Mouse (Mus musculus) stomach, embryonic 16.5 days (tissue): ENCODE data around the gene Nectin2. TPM values are rescaled to one million over a fixed set of nuclear protein-coding genes. Genes with fewer than 3 reads are reported as not detected.

Source experiments
- ATAC-seq: fragments of 200-750 bp; cut with Nextera tagmentation; 2 replicates; pipeline ENCODE4 v1.8.0; 2017; ENCODE audit warnings: moderate number of reproducible peaks, moderate TSS enrichment; ENCODE audit not compliant: insufficient read depth, low FRiP score
- H3K27ac ChIP-seq: fragments of 300-500 bp; sonication (generic); 2 replicates; pipeline ENCODE4 v1.5.1; 2014; ENCODE audit warnings: low read length
- H3K27me3 ChIP-seq: fragments of 300-500 bp; sonication (generic); 2 replicates; pipeline ENCODE4 v1.6.1; 2014; ENCODE audit warnings: low read length, control low read depth, mixed read lengths; ENCODE audit not compliant: control insufficient read depth, insufficient read depth
- H3K36me3 ChIP-seq: fragments of 300-500 bp; sonication (generic); 2 replicates; pipeline ENCODE4 v1.6.1; 2014; ENCODE audit warnings: low read length; ENCODE audit not compliant: control insufficient read depth, insufficient read depth
- H3K4me1 ChIP-seq: fragments of 300-500 bp; sonication (generic); 2 replicates; pipeline ENCODE4 v1.6.1; 2014; ENCODE audit warnings: low read length, control low read depth, mixed read lengths; ENCODE audit not compliant: control insufficient read depth, insufficient read depth
- H3K4me2 ChIP-seq: fragments of 300-500 bp; sonication (generic); 2 replicates; pipeline ENCODE4 v1.6.1; 2014; ENCODE audit warnings: low read depth, low read length, mixed read lengths
- H3K4me3 ChIP-seq: fragments of 300-500 bp; sonication (generic); replicated peaks from 2 replicates; pipeline ENCODE4 v1.5.1; 2014; ENCODE audit warnings: mild to moderate bottlenecking, low read length
- H3K9ac ChIP-seq: fragments of 300-500 bp; sonication (generic); 2 replicates; pipeline ENCODE4 v1.6.1; 2014; ENCODE audit warnings: low read length
- H3K9me3 ChIP-seq: fragments of 300-500 bp; sonication (generic); replicated peaks from 2 replicates; pipeline ENCODE4 v1.6.1; 2016; ENCODE audit warnings: low read length, control low read depth; ENCODE audit not compliant: control insufficient read depth
- WGBS: fragments of 180-500 bp; shearing (Covaris S2); extraction: QIAGEN DNeasy Blood & Tissue Kit; methylation state at CpG from one replicate; pipeline ENCODE4 v1.1.7; 2014; 5-methylcytosine and 5-hydroxymethylcytosine counted together
- polyA plus RNA-seq: library from polyadenylated mRNA; unstranded; fragments of >200 nt; fragmentation: Nextera tagmentation; extraction: Ambion mirVana; gene quantifications from 2 replicates; pipeline ENCODE4 v1.2.1, GENCODE M21; 2015

The Nectin2 gene
- polyA plus RNA-seq, 1 experiment from 2014 or later, result 98.6 TPM

GRCm38 (mm10) chr7:19738771-19739170 lies 11.5 kb downstream of the Nectin2 start:
- H3K9me3 ChIP-seq, result no peaks in the 10 kb centered on the region
- no peaks in the 10 kb centered on the region for H3K27me3 ChIP-seq
- no peak overlapping the region for H3K4me3 ChIP-seq
- H3K27ac ChIP-seq, result no peak overlapping the region
- H3K4me2 ChIP-seq, result no peak overlapping the region
- WGBS, result 88% methylated on average over 3 of the region's 3 CpGs
- peaks cover 22% of the 10 kb centered on the region for H3K4me1 ChIP-seq
- H3K9ac ChIP-seq, result no peak overlapping the region
- ATAC-seq, result no peak
- peaks cover 11% of the 10 kb centered on the region for H3K36me3 ChIP-seq

GRCm38 (mm10) chr7:19736389-19737057 lies 13.8 kb downstream of the Nectin2 start:
- WGBS, result 86% methylated on average over 16 of the region's 16 CpGs
- Histone ChIP-seq H3K4me3 (no peak overlapping the region), H3K9me3 (no peaks in the 10 kb centered on the region), H3K4me2 (no peak overlapping the region), H3K27ac (no peak overlapping the region), H3K36me3 (peaks cover 21% of the 10 kb centered on the region), H3K4me1 (peaks cover 8% of the 10 kb centered on the region; the same call in 1 of the 2 replicates), H3K9ac (no peak overlapping the region), H3K27me3 (no peaks in the 10 kb centered on the region)
- ATAC-seq, result no peak

GRCm38 (mm10) chr7:19734178-19734666 lies 16.1 kb downstream of the Nectin2 start:
- H3K27ac ChIP-seq, result no peak overlapping the region
- no peaks in the 10 kb centered on the region for H3K27me3 ChIP-seq
- H3K4me1 ChIP-seq, result no peaks in the 10 kb centered on the region
- no peak overlapping the region for H3K4me2 ChIP-seq
- ATAC-seq, result no peak
- no peaks in the 10 kb centered on the region for H3K9me3 ChIP-seq
- H3K36me3 ChIP-seq, result peaks cover 32% of the 10 kb centered on the region
- 85% methylated on average over 10 of the region's 10 CpGs for WGBS
- no peak overlapping the region for H3K4me3 ChIP-seq
- no peak overlapping the region for H3K9ac ChIP-seq

- Histone ChIP-seq H3K4me3 (no peak overlapping the region), H3K36me3 (peaks cover 47% of the 10 kb centered on the region), H3K27me3 (no peaks in the 10 kb centered on the region), H3K9me3 (no peaks in the 10 kb centered on the region), H3K9ac (no peak overlapping the region), H3K27ac (no peak overlapping the region), H3K4me1 (no peaks in the 10 kb centered on the region), H3K4me2 (no peak overlapping the region)
- ATAC-seq, result no peak
- 82% methylated on average over 4 of the region's 4 CpGs for WGBS
Measured at GRCm38 (mm10) chr7:19726541-19726940, 23.7 kb downstream of the Nectin2 start.

- peaks cover 50% of the 10 kb centered on the region for H3K36me3 ChIP-seq
- ATAC-seq, result peak; percentile 63; the same call in 1 of the 2 replicates
- H3K27me3 ChIP-seq, result no peaks in the 10 kb centered on the region
- peak overlapping the region; percentile 66 for H3K27ac ChIP-seq
- no peaks in the 10 kb centered on the region for H3K4me1 ChIP-seq
- no peak overlapping the region for H3K4me3 ChIP-seq
- no peak overlapping the region for H3K4me2 ChIP-seq
- H3K9ac ChIP-seq, result 0 out of 2 replicates have a peak overlapping the region, but pooled peaks have one; percentile 33
- 77% methylated on average over 12 of the region's 12 CpGs for WGBS
- peaks cover 4% of the 10 kb centered on the region for H3K9me3 ChIP-seq
Measured at GRCm38 (mm10) chr7:19724167-19724566, 26.1 kb downstream of the Nectin2 start.

- WGBS, result 81% methylated on average over 6 of the region's 6 CpGs
- peaks cover 43% of the 10 kb centered on the region for H3K36me3 ChIP-seq
- no peak overlapping the region for H3K4me2 ChIP-seq
- H3K4me1 ChIP-seq, result no peaks in the 10 kb centered on the region
- H3K9ac ChIP-seq, result no peak overlapping the region
- no peak overlapping the region for H3K4me3 ChIP-seq
- H3K27me3 ChIP-seq, result no peaks in the 10 kb centered on the region
- peaks cover 4% of the 10 kb centered on the region for H3K9me3 ChIP-seq
- ATAC-seq, result peak; percentile 53
- peak overlapping the region; percentile 16; the same call in 1 of the 2 replicates for H3K27ac ChIP-seq
Measured at GRCm38 (mm10) chr7:19722754-19723195, 27.5 kb downstream of the Nectin2 start.

GRCm38 (mm10) chr7:19719200-19719599 lies 31.1 kb downstream of the Nectin2 start:
- ATAC-seq, result no peak
- no peak overlapping the region for H3K27ac ChIP-seq

GRCm38 (mm10) chr7:19718297-19718952 lies 31.9 kb downstream of the Nectin2 start:
- H3K4me1 ChIP-seq, result peaks cover 16% of the 10 kb centered on the region
- no peak overlapping the region for H3K27ac ChIP-seq
- 91% methylated on average over 5 of the region's 5 CpGs for WGBS
- H3K36me3 ChIP-seq, result peaks cover 24% of the 10 kb centered on the region
- H3K27me3 ChIP-seq, result no peaks in the 10 kb centered on the region
- H3K9me3 ChIP-seq, result peaks cover 4% of the 10 kb centered on the region
- no peak for ATAC-seq
- no peak overlapping the region for H3K9ac ChIP-seq
- H3K4me2 ChIP-seq, result no peak overlapping the region
- no peak overlapping the region for H3K4me3 ChIP-seq

More at GRCm38 (mm10) chr7:19719200-19719599, 31.1 kb downstream of the Nectin2 start:
- no peak overlapping the region for H3K9ac ChIP-seq
- peaks cover 4% of the 10 kb centered on the region for H3K9me3 ChIP-seq
- no peak overlapping the region for H3K4me2 ChIP-seq
- H3K4me1 ChIP-seq, result peaks cover 13% of the 10 kb centered on the region
- no peaks in the 10 kb centered on the region for H3K27me3 ChIP-seq
- WGBS, result 91% methylated on average over 4 of the region's 4 CpGs
- peaks cover 31% of the 10 kb centered on the region for H3K36me3 ChIP-seq
- H3K4me3 ChIP-seq, result no peak overlapping the region

GRCm38 (mm10) chr7:19717346-19717745 lies 32.9 kb downstream of the Nectin2 start:
- no peak overlapping the region for H3K9ac ChIP-seq
- H3K36me3 ChIP-seq, result peaks cover 16% of the 10 kb centered on the region
- H3K27ac ChIP-seq, result no peak overlapping the region
- WGBS, result 81% methylated on average over 4 of the region's 4 CpGs
- H3K4me3 ChIP-seq, result no peak overlapping the region
- no peak for ATAC-seq
- no peaks in the 10 kb centered on the region for H3K27me3 ChIP-seq
- no peak overlapping the region for H3K4me2 ChIP-seq
- peaks cover 4% of the 10 kb centered on the region for H3K9me3 ChIP-seq
- H3K4me1 ChIP-seq, result peaks cover 16% of the 10 kb centered on the region
